Mouse (Mus musculus): ENCODE measurements around the gene Pip5k1c. TPM values are rescaled to one million over a fixed set of nuclear protein-coding genes. Genes with fewer than 3 reads are reported as not detected.

Pip5k1c gene
- polyA plus RNA-seq, 1 experiment = 28.3 TPM

DNA sequence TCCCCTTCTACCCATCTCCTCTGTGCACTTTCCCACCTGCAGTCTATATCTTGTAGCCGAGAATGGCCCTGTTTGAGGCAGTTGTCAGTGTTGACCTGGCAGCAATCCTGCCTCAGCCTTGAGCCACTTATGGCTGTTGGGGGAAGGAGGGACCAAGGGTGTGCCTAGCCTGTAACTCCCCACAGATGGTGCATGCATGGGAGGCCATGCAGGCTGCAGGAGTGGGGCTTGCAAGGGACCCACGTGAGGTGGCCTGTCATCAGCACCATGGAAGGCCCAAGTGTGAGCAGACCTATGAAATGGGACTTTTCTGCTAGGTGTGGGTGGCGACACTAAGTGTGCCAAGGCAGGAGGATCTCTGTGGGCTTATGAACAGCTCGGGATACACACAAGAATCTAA lies 72.3 kb downstream of the Pip5k1c start:
- H3K9ac ChIP-seq (ENCODE audit: low read depth, poor library complexity, severe bottlenecking) = no peak overlapping the region
- no peak for TF ChIP-seq CTCF (IDR thresholded peaks at IDR 0.05; ENCODE audit: low read depth, low read length)
- TF ChIP-seq POLR2A (IDR thresholded peaks at IDR 0.05; ENCODE audit: insufficient read depth, low read length) = no peak
- TF ChIP-seq EP300 (IDR thresholded peaks at IDR 0.05; ENCODE audit: insufficient read depth, low read depth, low read length) = no peak
- H3K4me3 ChIP-seq (ENCODE audit: low read depth, low read length) = no peak overlapping the region
- H3K27ac ChIP-seq (ENCODE audit: insufficient read depth, low read length) = no peak overlapping the region
- H3K27me3 ChIP-seq (ENCODE audit: control insufficient read depth, insufficient read depth, low read length, poor library complexity, severe bottlenecking) = no peaks in the 10 kb centered on the region
- peaks cover 13% of the 10 kb centered on the region for H3K4me1 ChIP-seq (ENCODE audit: control insufficient read depth, insufficient read depth, low read length)
- no peaks in the 10 kb centered on the region for H3K9me3 ChIP-seq (replicated peaks; ENCODE audit: control insufficient read depth, insufficient read depth, low read length, poor library complexity, severe bottlenecking)
- peaks cover 14% of the 10 kb centered on the region for H3K36me3 ChIP-seq (ENCODE audit: control insufficient read depth, insufficient read depth, low read length, poor library complexity, severe bottlenecking)

DNA sequence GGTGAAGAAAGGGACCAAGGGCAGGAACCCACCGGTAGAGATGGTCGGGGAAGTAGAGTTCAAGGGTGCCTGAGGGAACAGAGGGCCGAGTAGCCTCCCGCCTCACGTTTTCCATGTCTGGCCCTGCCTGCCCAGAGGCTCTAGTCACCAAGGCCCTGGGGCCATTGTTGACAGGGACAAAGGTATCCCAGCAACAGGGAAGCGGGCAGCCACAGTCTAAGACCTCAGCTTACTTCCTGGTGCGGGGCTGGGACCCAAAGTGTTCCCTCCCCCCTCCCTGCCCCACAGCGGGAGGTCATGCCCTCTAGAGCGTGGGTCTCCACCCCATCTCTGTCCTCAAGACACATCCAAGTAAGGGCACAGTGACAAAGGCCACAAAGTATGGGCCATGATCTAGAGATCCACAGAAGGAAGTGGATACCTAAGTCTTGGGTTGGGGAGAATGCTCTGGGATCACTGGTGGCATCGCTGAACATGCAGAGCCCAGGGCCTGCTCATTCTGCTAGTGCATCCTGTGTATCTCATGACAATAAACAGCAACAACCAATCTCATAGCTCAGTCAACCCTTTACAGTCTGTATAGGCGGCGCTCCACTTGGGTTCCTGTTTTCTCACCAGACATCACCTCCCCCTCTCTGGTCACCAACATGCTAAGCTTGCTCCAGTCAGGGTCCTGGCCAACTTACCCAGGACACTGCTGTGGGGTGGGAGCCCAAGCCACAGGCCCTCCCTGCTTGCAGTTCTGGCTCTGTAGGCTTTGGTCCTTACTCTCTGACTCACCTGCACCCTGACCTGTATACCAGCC lies 73.1 kb downstream of the Pip5k1c start, which contains the start of gene 4930404N11Rik:
Gene 4930404N11Rik, minus strand, starts transcription at position 145 of the 805 bp plus-strand sequence.
- H3K36me3 ChIP-seq (ENCODE audit: control insufficient read depth, insufficient read depth, low read length, poor library complexity, severe bottlenecking) = peaks cover 18% of the 10 kb centered on the region
- no peaks in the 10 kb centered on the region for H3K9me3 ChIP-seq (replicated peaks; ENCODE audit: control insufficient read depth, insufficient read depth, low read length, poor library complexity, severe bottlenecking)
- no peak within 1 kb of the TSS for H3K27ac ChIP-seq (ENCODE audit: insufficient read depth, low read length)
- no peaks in the 10 kb centered on the region for H3K27me3 ChIP-seq (ENCODE audit: control insufficient read depth, insufficient read depth, low read length, poor library complexity, severe bottlenecking)
- H3K4me3 ChIP-seq (ENCODE audit: low read depth, low read length) = no peak within 1 kb of the TSS
- peaks cover 9% of the 10 kb centered on the region for H3K4me1 ChIP-seq (ENCODE audit: control insufficient read depth, insufficient read depth, low read length)
- H3K9ac ChIP-seq (ENCODE audit: low read depth, poor library complexity, severe bottlenecking) = no peak within 1 kb of the TSS
- TF ChIP-seq POLR2A (IDR thresholded peaks at IDR 0.05; ENCODE audit: insufficient read depth, low read length) = no peak
- no peak for TF ChIP-seq CTCF (IDR thresholded peaks at IDR 0.05; ENCODE audit: low read depth, low read length)
- TF ChIP-seq EP300 (IDR thresholded peaks at IDR 0.05; ENCODE audit: insufficient read depth, low read depth, low read length) = no peak

DNA sequence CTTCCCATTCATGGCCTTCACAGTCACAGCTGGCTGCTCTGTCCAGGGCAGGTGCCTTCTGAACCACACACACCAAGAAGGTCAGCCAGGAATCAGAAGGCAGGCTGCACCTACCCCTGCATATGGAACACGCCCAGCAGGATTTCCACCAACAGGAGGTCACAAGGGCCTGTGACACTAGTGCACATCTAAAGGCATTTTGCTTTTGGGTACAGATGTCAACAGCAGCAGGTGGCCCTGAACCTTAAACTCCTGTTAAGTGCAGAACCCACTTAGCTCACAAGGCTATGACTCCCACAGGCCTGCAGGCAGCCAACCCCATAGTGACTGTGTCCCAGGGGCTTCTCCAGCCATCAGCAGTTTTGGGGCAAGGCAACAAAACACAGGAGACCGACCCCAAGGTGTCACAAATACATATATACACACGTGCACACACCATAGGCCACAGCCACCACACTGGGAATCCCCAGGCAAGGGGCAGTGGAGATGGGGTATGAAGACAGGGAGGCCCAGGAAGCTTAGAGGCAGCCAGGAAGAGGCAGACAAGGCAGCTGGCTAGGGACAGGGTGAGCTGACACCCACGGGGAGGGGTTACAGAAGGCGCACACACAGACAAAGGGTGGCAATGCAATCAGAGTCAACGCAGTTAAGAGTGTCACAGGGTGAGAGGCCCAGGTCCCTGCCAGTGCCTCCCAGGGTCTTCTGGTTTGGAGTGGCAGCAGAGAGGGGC lies 73.9 kb downstream of the Pip5k1c start:
- Histone ChIP-seq H3K27me3 (ENCODE audit: control insufficient read depth, insufficient read depth, low read length, poor library complexity, severe bottlenecking) (no peaks in the 10 kb centered on the region), H3K4me1 (ENCODE audit: control insufficient read depth, insufficient read depth, low read length) (peaks cover 9% of the 10 kb centered on the region), H3K9ac (ENCODE audit: low read depth, poor library complexity, severe bottlenecking) (no peak overlapping the region), H3K27ac (ENCODE audit: insufficient read depth, low read length) (no peak overlapping the region), H3K9me3 (replicated peaks; ENCODE audit: control insufficient read depth, insufficient read depth, low read length, poor library complexity, severe bottlenecking) (no peaks in the 10 kb centered on the region), H3K36me3 (ENCODE audit: control insufficient read depth, insufficient read depth, low read length, poor library complexity, severe bottlenecking) (peaks cover 18% of the 10 kb centered on the region), H3K4me3 (ENCODE audit: low read depth, low read length) (no peak overlapping the region)
- TF ChIP-seq CTCF (IDR thresholded peaks at IDR 0.05; ENCODE audit: low read depth, low read length) = no peak
- TF ChIP-seq POLR2A (IDR thresholded peaks at IDR 0.05; ENCODE audit: insufficient read depth, low read length) = no peak
- no peak for TF ChIP-seq EP300 (IDR thresholded peaks at IDR 0.05; ENCODE audit: insufficient read depth, low read depth, low read length)

DNA sequence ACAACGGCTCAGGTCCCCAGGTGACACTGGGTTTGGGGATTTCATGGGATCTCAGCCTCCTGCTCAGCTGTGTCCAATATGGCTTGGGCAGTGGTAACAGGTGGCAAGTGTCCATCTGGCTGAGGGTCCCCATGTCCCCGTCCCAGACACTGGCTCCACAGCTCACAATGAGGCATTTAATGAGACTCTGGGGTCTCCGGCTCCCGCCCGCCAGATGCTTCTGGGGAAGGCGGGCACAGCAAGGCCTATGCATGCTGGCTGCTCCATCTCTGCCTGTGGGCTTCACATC lies 74.4 kb downstream of the Pip5k1c start:
- no peak overlapping the region for H3K9ac ChIP-seq (ENCODE audit: low read depth, poor library complexity, severe bottlenecking)
- H3K4me1 ChIP-seq (ENCODE audit: control insufficient read depth, insufficient read depth, low read length) = peaks cover 7% of the 10 kb centered on the region
- TF ChIP-seq POLR2A (IDR thresholded peaks at IDR 0.05; ENCODE audit: insufficient read depth, low read length) (no peak), CTCF (IDR thresholded peaks at IDR 0.05; ENCODE audit: low read depth, low read length) (no peak), EP300 (IDR thresholded peaks at IDR 0.05; ENCODE audit: insufficient read depth, low read depth, low read length) (no peak)
- no peak overlapping the region for H3K27ac ChIP-seq (ENCODE audit: insufficient read depth, low read length)
- H3K4me3 ChIP-seq (ENCODE audit: low read depth, low read length) = no peak overlapping the region
- no peaks in the 10 kb centered on the region for H3K9me3 ChIP-seq (replicated peaks; ENCODE audit: control insufficient read depth, insufficient read depth, low read length, poor library complexity, severe bottlenecking)
- no peaks in the 10 kb centered on the region for H3K27me3 ChIP-seq (ENCODE audit: control insufficient read depth, insufficient read depth, low read length, poor library complexity, severe bottlenecking)
- peaks cover 18% of the 10 kb centered on the region for H3K36me3 ChIP-seq (ENCODE audit: control insufficient read depth, insufficient read depth, low read length, poor library complexity, severe bottlenecking)

Other genes starting within 250 kb of the Pip5k1c start
- gene Sgta, start 232.8 kb upstream of the Pip5k1c start, polyA plus RNA-seq (2011; ENCODE audit: insufficient read depth, insufficient read length, low read depth, missing spikeins) = 107 and 110 TPM in 2 replicates
- gene Thop1, start 222.9 kb upstream of the Pip5k1c start, polyA plus RNA-seq (2011; ENCODE audit: insufficient read depth, insufficient read length, low read depth, missing spikeins) = 77.4 and 81.3 TPM in 2 replicates
- gene Creb3l3, start 194.1 kb upstream of the Pip5k1c start, polyA plus RNA-seq (2011; ENCODE audit: insufficient read depth, insufficient read length, low read depth, missing spikeins) = 0.68 TPM in 1 of 2 replicates, not detected in the other
- 46.3 and 53.0 TPM in 2 replicates for gene Map2k2, start 187.0 kb upstream of the Pip5k1c start, polyA plus RNA-seq (2011; ENCODE audit: insufficient read depth, insufficient read length, low read depth, missing spikeins)
- 12.6 and 14.4 TPM in 2 replicates for gene Zbtb7a, start 157.7 kb upstream of the Pip5k1c start, polyA plus RNA-seq (2011; ENCODE audit: insufficient read depth, insufficient read length, low read depth, missing spikeins)
- gene Pias4, start 125.0 kb upstream of the Pip5k1c start, polyA plus RNA-seq (2011; ENCODE audit: insufficient read depth, insufficient read length, low read depth, missing spikeins) = 36.8 and 44.9 TPM in 2 replicates
- gene Eef2, start 116.3 kb upstream of the Pip5k1c start, polyA plus RNA-seq (2011; ENCODE audit: insufficient read depth, insufficient read length, low read depth, missing spikeins) = 2,442 and 2,478 TPM in 2 replicates
- 61.2 and 64.8 TPM in 2 replicates for gene Dapk3, start 110.0 kb upstream of the Pip5k1c start, polyA plus RNA-seq (2011; ENCODE audit: insufficient read depth, insufficient read length, low read depth, missing spikeins)
- not detected in 2 replicates for gene 4930442H23Rik, start 109.1 kb upstream of the Pip5k1c start, polyA plus RNA-seq (2011; ENCODE audit: insufficient read depth, insufficient read length, low read depth, missing spikeins)
- gene Nmrk2, start 90.9 kb upstream of the Pip5k1c start, polyA plus RNA-seq (2011; ENCODE audit: insufficient read depth, insufficient read length, low read depth, missing spikeins) = not detected in 2 replicates
- gene Atcay, start 62.1 kb upstream of the Pip5k1c start, polyA plus RNA-seq (2011; ENCODE audit: insufficient read depth, insufficient read length, low read depth, missing spikeins) = 0.88 and 0.91 TPM in 2 replicates
- gene Zfr2, start 59.8 kb upstream of the Pip5k1c start, polyA plus RNA-seq (2011; ENCODE audit: insufficient read depth, insufficient read length, low read depth, missing spikeins) = 11.2 and 11.6 TPM in 2 replicates
- 1.1 and 1.2 TPM in 2 replicates for gene Matk, start 40.0 kb upstream of the Pip5k1c start, polyA plus RNA-seq (2011; ENCODE audit: insufficient read depth, insufficient read length, low read depth, missing spikeins)
- 52.2 and 63.7 TPM in 2 replicates for gene Mrpl54, start 26.0 kb upstream of the Pip5k1c start, polyA plus RNA-seq (2011; ENCODE audit: insufficient read depth, insufficient read length, low read depth, missing spikeins)
- gene Apba3, start 26.0 kb upstream of the Pip5k1c start, polyA plus RNA-seq (2011; ENCODE audit: insufficient read depth, insufficient read length, low read depth, missing spikeins) = 25.8 and 26.4 TPM in 2 replicates
- 41.5 and 42.7 TPM in 2 replicates for gene Tjp3, start 1.4 kb upstream of the Pip5k1c start, polyA plus RNA-seq (2011; ENCODE audit: insufficient read depth, insufficient read length, low read depth, missing spikeins)
- gene Cactin, start 28.1 kb downstream of the Pip5k1c start, polyA plus RNA-seq (2011; ENCODE audit: insufficient read depth, insufficient read length, low read depth, missing spikeins) = 17.5 and 18.2 TPM in 2 replicates
- 0.57 and 1.5 TPM in 2 replicates for gene Tbxa2r, start 35.8 kb downstream of the Pip5k1c start, polyA plus RNA-seq (2011; ENCODE audit: insufficient read depth, insufficient read length, low read depth, missing spikeins)
- gene Gipc3, start 50.3 kb downstream of the Pip5k1c start, polyA plus RNA-seq (2011; ENCODE audit: insufficient read depth, insufficient read length, low read depth, missing spikeins) = 1.0 and 1.2 TPM in 2 replicates
- 51.8 and 57.3 TPM in 2 replicates for gene Hmg20b, start 57.5 kb downstream of the Pip5k1c start, polyA plus RNA-seq (2011; ENCODE audit: insufficient read depth, insufficient read length, low read depth, missing spikeins)
- gene Mfsd12, start 64.5 kb downstream of the Pip5k1c start, polyA plus RNA-seq (2011; ENCODE audit: insufficient read depth, insufficient read length, low read depth, missing spikeins) = 13.7 and 15.3 TPM in 2 replicates
- gene 4930404N11Rik, start 72.9 kb downstream of the Pip5k1c start, polyA plus RNA-seq (2011; ENCODE audit: insufficient read depth, insufficient read length, low read depth, missing spikeins) = not detected in 2 replicates
- 47.8 and 51.4 TPM in 2 replicates for gene Fzr1, start 85.6 kb downstream of the Pip5k1c start, polyA plus RNA-seq (2011; ENCODE audit: insufficient read depth, insufficient read length, low read depth, missing spikeins)
- 52.9 and 70.3 TPM in 2 replicates for gene Dohh, start 91.5 kb downstream of the Pip5k1c start, polyA plus RNA-seq (2011; ENCODE audit: insufficient read depth, insufficient read length, low read depth, missing spikeins)
- gene Gm48551, start 91.5 kb downstream of the Pip5k1c start, polyA plus RNA-seq (2011; ENCODE audit: insufficient read depth, insufficient read length, low read depth, missing spikeins) = 1.5 TPM in 1 of 2 replicates, not detected in the other
- 1.1 TPM in 1 of 2 replicates, not detected in the other for gene Gm48552, start 96.0 kb downstream of the Pip5k1c start, polyA plus RNA-seq (2011; ENCODE audit: insufficient read depth, insufficient read length, low read depth, missing spikeins)
- gene Smim24, start 100.1 kb downstream of the Pip5k1c start, polyA plus RNA-seq (2011; ENCODE audit: insufficient read depth, insufficient read length, low read depth, missing spikeins) = 4.8 and 5.3 TPM in 2 replicates
- 6.1 and 7.2 TPM in 2 replicates for gene Nfic, start 162.7 kb downstream of the Pip5k1c start, polyA plus RNA-seq (2011; ENCODE audit: insufficient read depth, insufficient read length, low read depth, missing spikeins)
- gene Celf5, start 189.7 kb downstream of the Pip5k1c start, polyA plus RNA-seq (2011; ENCODE audit: insufficient read depth, insufficient read length, low read depth, missing spikeins) = 27.5 and 30.5 TPM in 2 replicates
- gene Ncln, start 203.4 kb downstream of the Pip5k1c start, polyA plus RNA-seq (2011; ENCODE audit: insufficient read depth, insufficient read length, low read depth, missing spikeins) = 37.2 and 41.6 TPM in 2 replicates
- gene S1pr4, start 207.2 kb downstream of the Pip5k1c start, polyA plus RNA-seq (2011; ENCODE audit: insufficient read depth, insufficient read length, low read depth, missing spikeins) = 0.49 and 0.93 TPM in 2 replicates
- 11.2 and 11.6 TPM in 2 replicates for gene Gna15, start 231.3 kb downstream of the Pip5k1c start, polyA plus RNA-seq (2011; ENCODE audit: insufficient read depth, insufficient read length, low read depth, missing spikeins)